ENCODE assay signal across 8 mouse cellular contexts in genomic region chr9:108795762-108796161, GRCm38 (mm10). TPM values are rescaled to one million over a fixed set of nuclear protein-coding genes. Genes with fewer than 3 reads are reported as not detected.
DNase-seq lines count a peak whose midpoint lies in the region; ATAC-seq and TF ChIP-seq lines count a peak whose summit lies in the region.

No protein-coding gene starts in this region.

- no peak overlapping the region for H3K4me3 ChIP-seq in spleen, adult 2 months (ENCODE audit: extremely low read depth, insufficient read depth, insufficient read length)
- H3K4me3 ChIP-seq in stomach, postnatal 0 days (ENCODE audit: low read depth, low read length) = peak overlapping the region; percentile 35

- DNase-seq in spleen, adult 2 months (ENCODE audit: low read depth in 1 of 2, low spot score in 2 of 2) = no peak
- DNase-seq in spleen, postnatal 14 days (ENCODE audit: low spot score in 2 of 2) = no peak
- peak; percentile 71 to 77 for DNase-seq in adrenal gland, postnatal 36 days
- peak; percentile 41 for DNase-seq in heart, adult 8-10 months (ENCODE audit: low spot score)
- DNase-seq in kidney, adult 8-10 months = peak; percentile 79 to 81
- DNase-seq in lung, postnatal 14 days = peak; percentile 74
- peak; percentile 83 for DNase-seq in stomach, postnatal 0 days (ENCODE audit: low spot score)
- no peak for DNase-seq in left cerebral cortex, postnatal 4 days

- peaks cover 32% of the 10 kb centered on the region for H3K36me3 ChIP-seq in spleen, adult 2 months (ENCODE audit: control insufficient read depth, insufficient read depth, low read length)
- H3K36me3 ChIP-seq in stomach, postnatal 0 days (ENCODE audit: control insufficient read depth, insufficient read depth, low read length) = peaks cover 14% of the 10 kb centered on the region

- TF ChIP-seq POLR2A in spleen, adult 2 months (IDR thresholded peaks at IDR 0.05; ENCODE audit: low read depth, low read length) = no peak

- H3K9ac ChIP-seq in stomach, postnatal 0 days (ENCODE audit: low read length) = peak overlapping the region; percentile 55

- WGBS in spleen, adult 2 months = 69% methylated on average over 11 of the region's 11 CpGs
- WGBS in stomach, postnatal 0 days = 31% methylated on average over 11 of the region's 11 CpGs

- H3K4me2 ChIP-seq in stomach, postnatal 0 days (replicated peaks; ENCODE audit: low read depth) = peak overlapping the region; percentile 51

- H3K27me3 ChIP-seq in spleen, adult 2 months (ENCODE audit: control insufficient read depth, insufficient read depth, low read length) = no peaks in the 10 kb centered on the region
- H3K27me3 ChIP-seq in stomach, postnatal 0 days (ENCODE audit: control insufficient read depth, insufficient read depth, low read length) = no peaks in the 10 kb centered on the region

- intact Hi-C loops in left cerebral cortex, postnatal 4 days (cut with DNase I) = no loop called here

- H3K27ac ChIP-seq in spleen, adult 2 months (ENCODE audit: insufficient read depth, low read length) = 0 out of 2 replicates have a peak overlapping the region, but pooled peaks have one; percentile 19
- peak overlapping the region; percentile 89 for H3K27ac ChIP-seq in stomach, postnatal 0 days (replicated peaks)

- peak; percentile 90 for ATAC-seq in stomach, postnatal 0 days (ENCODE audit: low FRiP score, low TSS enrichment)

- no peak for TF ChIP-seq EP300 in stomach, postnatal 0 days (optimal IDR thresholded peaks at IDR 0.05)

- TF ChIP-seq CTCF in spleen, adult 2 months (IDR thresholded peaks at IDR 0.05; ENCODE audit: extremely low read depth, insufficient read depth, insufficient read length, insufficient replicate concordance) = no peak
- no peak for TF ChIP-seq CTCF in stomach, postnatal 0 days (IDR thresholded peaks at IDR 0.05; ENCODE audit: low read depth)

- H3K9me3 ChIP-seq in stomach, postnatal 0 days (ENCODE audit: control insufficient read depth, low read length) = no peaks in the 10 kb centered on the region

- H3K4me1 ChIP-seq in spleen, adult 2 months (ENCODE audit: control insufficient read depth, insufficient read depth, insufficient read length) = peaks cover 8% of the 10 kb centered on the region
- H3K4me1 ChIP-seq in stomach, postnatal 0 days (replicated peaks; ENCODE audit: control insufficient read depth, insufficient read depth) = no peaks in the 10 kb centered on the region; the same call in 1 of the 2 replicates

RNA-seq across cellular contexts. Expression of gene Ip6k2, which starts 12.2 kb away (rescaled TPM):
- 35.9 and 43.2 TPM in 2 replicates for polyA plus RNA-seq in spleen, adult 2 months (2012; rRNA removed)
- 10 to 100 TPM; 77.3 to 99.4 TPM for total RNA-seq in adrenal gland, postnatal 36 days (2021)
- total RNA-seq in heart, adult 8-10 months (2022) = 10 to 100 TPM; 13.7 to 24.9 (median 21.2) TPM
- 35.7 and 37.8 TPM in 2 replicates for polyA plus RNA-seq in stomach, postnatal 0 days (2015; fragmentation: Nextera tagmentation; extraction: Ambion mirVana)
- total RNA-seq in left cerebral cortex, postnatal 4 days (2021) = 100 to 1,000 TPM; 188 to 206 TPM

RNA-seq across cellular contexts. Expression of gene Nckipsd, which starts 12.4 kb away (rescaled TPM):
- 26.4 and 35.1 TPM in 2 replicates for polyA plus RNA-seq in spleen, adult 2 months (2012; rRNA removed)
- 10 to 100 TPM in 1 of 2 experiments, 1 to 10 TPM in 1; 9.8 to 12.5 TPM for total RNA-seq in adrenal gland, postnatal 36 days (2021)
- total RNA-seq in heart, adult 8-10 months (2022) = 1 to 10 TPM; 7.4 to 9.2 (median 8.0) TPM
- 7.9 and 8.5 TPM in 2 replicates for polyA plus RNA-seq in stomach, postnatal 0 days (2015; fragmentation: Nextera tagmentation; extraction: Ambion mirVana)
- total RNA-seq in left cerebral cortex, postnatal 4 days (2021) = 10 to 100 TPM; 28.9 to 35.9 TPM

RNA-seq across cellular contexts. Expression of gene Celsr3, which starts 30.4 kb away (rescaled TPM):
- polyA plus RNA-seq in spleen, adult 2 months (2012; rRNA removed) = 0.83 and 1.2 TPM in 2 replicates
- total RNA-seq in adrenal gland, postnatal 36 days (2021) = 1 to 10 TPM; 3.0 to 5.8 TPM
- under 1 TPM in 3 of 4 experiments, not detected in 1; 0.03 to 0.32 (median 0.28) TPM for total RNA-seq in heart, adult 8-10 months (2022)
- polyA plus RNA-seq in stomach, postnatal 0 days (2015; fragmentation: Nextera tagmentation; extraction: Ambion mirVana) = 0.15 and 0.22 TPM in 2 replicates
- total RNA-seq in left cerebral cortex, postnatal 4 days (2021) = 100 to 1,000 TPM; 103 to 112 TPM

RNA-seq across cellular contexts. Expression of gene Slc26a6, which starts 57.3 kb away (rescaled TPM):
- 13.0 and 14.9 TPM in 2 replicates for polyA plus RNA-seq in spleen, adult 2 months (2012; rRNA removed)
- total RNA-seq in adrenal gland, postnatal 36 days (2021) = 10 to 100 TPM in 1 of 2 experiments, 1 to 10 TPM in 1; 8.5 to 10.9 TPM
- total RNA-seq in heart, adult 8-10 months (2022) = 10 to 100 TPM; 16.6 to 23.6 (median 21.4) TPM
- 8.0 and 8.2 TPM in 2 replicates for polyA plus RNA-seq in stomach, postnatal 0 days (2015; fragmentation: Nextera tagmentation; extraction: Ambion mirVana)
- 10 to 100 TPM; 22.8 to 27.4 TPM for total RNA-seq in left cerebral cortex, postnatal 4 days (2021)

Comparison
In these comparisons a context has a peak if more than half of its experiments do, and no peak if none do; other contexts are left out.
1. DNase-seq: peak in adrenal gland, postnatal 36 days (2 of 2), heart, adult 8-10 months (single experiment), kidney, adult 8-10 months (2 of 2), lung, postnatal 14 days (single experiment) and stomach, postnatal 0 days (single experiment); none in spleen, adult 2 months (0 of 2), spleen, postnatal 14 days (0 of 2) and left cerebral cortex, postnatal 4 days (single experiment).
2. RNA of gene Celsr3, which starts 30.4 kb away (total RNA-seq): 103 to 112 TPM in left cerebral cortex, postnatal 4 days; 3.0 to 5.8 TPM in adrenal gland, postnatal 36 days and 0.03 to 0.32 TPM in heart, adult 8-10 months; every median in the first group is over 10 times any median in the second.